Mouse (Mus musculus): ENCODE data around the gene Igf2r. TPM values are rescaled to one million over a fixed set of nuclear protein-coding genes. Genes with fewer than 3 reads are reported as not detected.

The Igf2r gene
- polyA plus RNA-seq, 1 experiment from 2014 or later: 26.6 TPM

GRCm38 (mm10) chr17:12742151-12742908 is 27.1 kb downstream of the Igf2r start:
- H3K4me3 ChIP-seq (ENCODE audit: low read length): peak overlapping the region; percentile 65
- H3K4me1 ChIP-seq (ENCODE audit: control insufficient read depth, insufficient read depth, low read length): peaks cover 18% of the 10 kb centered on the region
- peak; percentile 13; the same call in 1 of the 2 replicates for ATAC-seq
- 42% methylated on average over 38 of the region's 38 CpGs for WGBS
- H3K4me2 ChIP-seq (ENCODE audit: low read depth, low read length): peak overlapping the region; percentile 50
- peaks cover 50% of the 10 kb centered on the region for H3K36me3 ChIP-seq (ENCODE audit: control insufficient read depth, insufficient read depth, low read length)
- H3K27me3 ChIP-seq (replicated peaks; ENCODE audit: control insufficient read depth, insufficient read depth, low read length): no peaks in the 10 kb centered on the region
- peaks cover 19% of the 10 kb centered on the region for H3K9me3 ChIP-seq (ENCODE audit: control insufficient read depth, low read length)
- peak overlapping the region; percentile 85 for H3K27ac ChIP-seq (ENCODE audit: low read length)
- peak overlapping the region; percentile 76 for H3K9ac ChIP-seq (ENCODE audit: low read depth, low read length)

- WGBS: 58% methylated on average over 39 of the region's 45 CpGs
- Histone ChIP-seq H3K27ac (ENCODE audit: low read length) (peak overlapping the region; percentile 85), H3K4me1 (ENCODE audit: control insufficient read depth, insufficient read depth, low read length) (peaks cover 20% of the 10 kb centered on the region), H3K4me3 (ENCODE audit: low read length) (peak overlapping the region; percentile 65), H3K36me3 (ENCODE audit: control insufficient read depth, insufficient read depth, low read length) (peaks cover 49% of the 10 kb centered on the region), H3K9me3 (ENCODE audit: control insufficient read depth, low read length) (peaks cover 19% of the 10 kb centered on the region), H3K9ac (ENCODE audit: low read depth, low read length) (peak overlapping the region; percentile 76), H3K27me3 (replicated peaks; ENCODE audit: control insufficient read depth, insufficient read depth, low read length) (no peaks in the 10 kb centered on the region), H3K4me2 (ENCODE audit: low read depth, low read length) (0 out of 2 replicates have a peak overlapping the region, but pooled peaks have one; percentile 16)
- ATAC-seq: peak; percentile 86
Measured at GRCm38 (mm10) chr17:12741218-12741968, 28.1 kb downstream of the Igf2r start.

- Histone ChIP-seq H3K9ac (ENCODE audit: low read depth, low read length) (no peak overlapping the region), H3K4me1 (ENCODE audit: control insufficient read depth, insufficient read depth, low read length) (peaks cover 25% of the 10 kb centered on the region), H3K9me3 (ENCODE audit: control insufficient read depth, low read length) (peaks cover 19% of the 10 kb centered on the region), H3K27me3 (replicated peaks; ENCODE audit: control insufficient read depth, insufficient read depth, low read length) (no peaks in the 10 kb centered on the region), H3K4me3 (ENCODE audit: low read length) (no peak overlapping the region), H3K36me3 (ENCODE audit: control insufficient read depth, insufficient read depth, low read length) (peaks cover 41% of the 10 kb centered on the region), H3K4me2 (ENCODE audit: low read depth, low read length) (no peak overlapping the region), H3K27ac (ENCODE audit: low read length) (peak overlapping the region; percentile 85)
- WGBS: 27% methylated on average over 2 of the region's 2 CpGs
- peak; percentile 55 for ATAC-seq
Measured at GRCm38 (mm10) chr17:12740317-12740716, 29.1 kb downstream of the Igf2r start.

GRCm38 (mm10) chr17:12739516-12739915 is 29.9 kb downstream of the Igf2r start:
- Histone ChIP-seq H3K9ac (ENCODE audit: low read depth, low read length) (no peak overlapping the region), H3K4me1 (ENCODE audit: control insufficient read depth, insufficient read depth, low read length) (peaks cover 29% of the 10 kb centered on the region), H3K9me3 (ENCODE audit: control insufficient read depth, low read length) (peaks cover 19% of the 10 kb centered on the region), H3K4me3 (ENCODE audit: low read length) (no peak overlapping the region), H3K36me3 (ENCODE audit: control insufficient read depth, insufficient read depth, low read length) (peaks cover 38% of the 10 kb centered on the region), H3K4me2 (ENCODE audit: low read depth, low read length) (no peak overlapping the region), H3K27ac (ENCODE audit: low read length) (peak overlapping the region; percentile 85), H3K27me3 (replicated peaks; ENCODE audit: control insufficient read depth, insufficient read depth, low read length) (no peaks in the 10 kb centered on the region)
- WGBS: 45% methylated on average over 4 of the region's 4 CpGs
- no peak for ATAC-seq

GRCm38 (mm10) chr17:12737934-12738333 is 31.5 kb downstream of the Igf2r start:
- Histone ChIP-seq H3K4me1 (ENCODE audit: control insufficient read depth, insufficient read depth, low read length) (peaks cover 33% of the 10 kb centered on the region), H3K9me3 (ENCODE audit: control insufficient read depth, low read length) (peaks cover 19% of the 10 kb centered on the region), H3K4me2 (ENCODE audit: low read depth, low read length) (no peak overlapping the region), H3K27ac (ENCODE audit: low read length) (peak overlapping the region; percentile 55), H3K27me3 (replicated peaks; ENCODE audit: control insufficient read depth, insufficient read depth, low read length) (no peaks in the 10 kb centered on the region), H3K9ac (ENCODE audit: low read depth, low read length) (no peak overlapping the region), H3K4me3 (ENCODE audit: low read length) (no peak overlapping the region), H3K36me3 (ENCODE audit: control insufficient read depth, insufficient read depth, low read length) (peaks cover 26% of the 10 kb centered on the region)
- ATAC-seq: no peak
- 29% methylated on average over 1 of the region's 1 CpGs for WGBS

- no peaks in the 10 kb centered on the region for H3K27me3 ChIP-seq (replicated peaks; ENCODE audit: control insufficient read depth, insufficient read depth, low read length)
- H3K9ac ChIP-seq (ENCODE audit: low read depth, low read length): peak overlapping the region; percentile 48
- WGBS: 44% methylated on average over 12 of the region's 12 CpGs
- peaks cover 5% of the 10 kb centered on the region; the same call in 1 of the 2 replicates for H3K36me3 ChIP-seq (ENCODE audit: control insufficient read depth, insufficient read depth, low read length)
- H3K27ac ChIP-seq (ENCODE audit: low read length): peak overlapping the region; percentile 66
- H3K4me2 ChIP-seq (ENCODE audit: low read depth, low read length): no peak overlapping the region
- peak; percentile 54 for ATAC-seq
- peaks cover 26% of the 10 kb centered on the region for H3K4me1 ChIP-seq (ENCODE audit: control insufficient read depth, insufficient read depth, low read length)
- no peaks in the 10 kb centered on the region for H3K9me3 ChIP-seq (ENCODE audit: control insufficient read depth, low read length)
- H3K4me3 ChIP-seq (ENCODE audit: low read length): no peak overlapping the region
Measured at GRCm38 (mm10) chr17:12734205-12734857, 35.1 kb downstream of the Igf2r start.

GRCm38 (mm10) chr17:12733128-12733527 is 36.3 kb downstream of the Igf2r start:
- Histone ChIP-seq H3K36me3 (ENCODE audit: control insufficient read depth, insufficient read depth, low read length) (peaks cover 3% of the 10 kb centered on the region; the same call in 1 of the 2 replicates), H3K4me2 (ENCODE audit: low read depth, low read length) (no peak overlapping the region), H3K9me3 (ENCODE audit: control insufficient read depth, low read length) (no peaks in the 10 kb centered on the region), H3K27me3 (replicated peaks; ENCODE audit: control insufficient read depth, insufficient read depth, low read length) (no peaks in the 10 kb centered on the region), H3K4me1 (ENCODE audit: control insufficient read depth, insufficient read depth, low read length) (peaks cover 24% of the 10 kb centered on the region), H3K27ac (ENCODE audit: low read length) (no peak overlapping the region), H3K9ac (ENCODE audit: low read depth, low read length) (no peak overlapping the region), H3K4me3 (ENCODE audit: low read length) (no peak overlapping the region)
- no peak for ATAC-seq
- WGBS: 83% methylated on average over 6 of the region's 6 CpGs

GRCm38 (mm10) chr17:12728536-12728935 is 40.9 kb downstream of the Igf2r start:
- Histone ChIP-seq H3K4me2 (ENCODE audit: low read depth, low read length) (no peak overlapping the region), H3K9me3 (ENCODE audit: control insufficient read depth, low read length) (no peaks in the 10 kb centered on the region), H3K27me3 (replicated peaks; ENCODE audit: control insufficient read depth, insufficient read depth, low read length) (no peaks in the 10 kb centered on the region), H3K36me3 (ENCODE audit: control insufficient read depth, insufficient read depth, low read length) (peaks cover 3% of the 10 kb centered on the region; the same call in 1 of the 2 replicates), H3K4me1 (ENCODE audit: control insufficient read depth, insufficient read depth, low read length) (peaks cover 37% of the 10 kb centered on the region), H3K4me3 (ENCODE audit: low read length) (no peak overlapping the region), H3K9ac (ENCODE audit: low read depth, low read length) (no peak overlapping the region), H3K27ac (ENCODE audit: low read length) (no peak overlapping the region)
- WGBS: 35% methylated on average over 1 of the region's 1 CpGs
- ATAC-seq: no peak

- H3K9me3 ChIP-seq (ENCODE audit: control insufficient read depth, low read length): no peaks in the 10 kb centered on the region
- peaks cover 3% of the 10 kb centered on the region; the same call in 1 of the 2 replicates for H3K36me3 ChIP-seq (ENCODE audit: control insufficient read depth, insufficient read depth, low read length)
- no peak overlapping the region for H3K4me3 ChIP-seq (ENCODE audit: low read length)
- H3K9ac ChIP-seq (ENCODE audit: low read depth, low read length): no peak overlapping the region
- peaks cover 37% of the 10 kb centered on the region for H3K4me1 ChIP-seq (ENCODE audit: control insufficient read depth, insufficient read depth, low read length)
- no peak for ATAC-seq
- 82% methylated on average over 3 of the region's 3 CpGs for WGBS
- H3K4me2 ChIP-seq (ENCODE audit: low read depth, low read length): no peak overlapping the region
- no peak overlapping the region for H3K27ac ChIP-seq (ENCODE audit: low read length)
- H3K27me3 ChIP-seq (replicated peaks; ENCODE audit: control insufficient read depth, insufficient read depth, low read length): no peaks in the 10 kb centered on the region
Measured at GRCm38 (mm10) chr17:12727748-12728147, 41.7 kb downstream of the Igf2r start.

Data from intestine, embryonic 16.5 days (tissue).